Mouse (Mus musculus): ENCODE results near the gene Atg10. TPM values are rescaled to one million over a fixed set of nuclear protein-coding genes. Genes with fewer than 3 reads are reported as not detected.

The Atg10 gene
- total RNA-seq, 1 experiment = 2.6 TPM

DNA sequence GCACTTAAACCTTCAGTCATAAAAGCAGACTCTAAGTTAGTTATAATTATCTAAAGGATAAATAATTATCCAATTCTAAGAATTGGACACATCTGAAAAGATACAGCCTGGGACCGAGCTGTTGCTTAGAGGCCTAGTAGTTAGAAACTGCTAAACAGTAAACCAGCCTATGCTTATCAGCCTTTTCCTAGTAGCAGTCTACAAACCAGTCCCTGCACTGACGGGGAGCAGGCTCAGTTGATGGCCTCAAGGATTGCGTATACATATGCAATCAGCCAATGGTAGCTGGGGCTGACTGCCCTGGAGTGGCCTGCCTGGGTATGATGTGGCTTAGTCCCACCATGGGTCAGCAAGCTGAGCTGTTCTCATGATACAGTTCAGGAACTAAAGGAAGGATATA is 39.5 kb downstream of the Atg10 start:
- Histone ChIP-seq H3K9ac (ENCODE audit: insufficient read depth, low read depth, low read length, poor library complexity, severe bottlenecking) (no peak overlapping the region), H3K4me3 (ENCODE audit: insufficient read depth in 1 of 2, low read depth in 1 of 2, low read length in 2 of 2, poor library complexity in 1 of 2, severe bottlenecking in 1 of 2) (no peak overlapping the region), H3K4me1 (ENCODE audit: control insufficient read depth in 2 of 2, insufficient read depth in 2 of 2, low read length in 2 of 2, poor library complexity in 1 of 2) (peaks cover 1 to 2% of the 10 kb centered on the region in 2 experiments; a peak in 2 of 4 replicates), H3K27ac (ENCODE audit: insufficient read depth, low read depth, low read length, poor library complexity, severe bottlenecking) (no peak overlapping the region), H3K9me3 (ENCODE audit: control insufficient read depth, insufficient read depth, low read depth, low read length) (no peaks in the 10 kb centered on the region), H3K36me3 (ENCODE audit: control insufficient read depth, insufficient read depth, low read length, poor library complexity, severe bottlenecking) (no peaks in the 10 kb centered on the region)
- in situ Hi-C loops (cut with MboI; ENCODE audit: low sequenced_read_pairs in 2 of 2, unreplicated experiment in 2 of 2) = no loop called here
- DNase-seq (ENCODE audit: low read depth, low spot score) = no peak
- TF ChIP-seq CHD2 (IDR thresholded peaks at IDR 0.05; ENCODE audit: low read depth, low read length) (no peak), ZC3H11A (IDR thresholded peaks at IDR 0.05; ENCODE audit: borderline replicate concordance, low read depth, low read length) (no peak), MAFK (IDR thresholded peaks at IDR 0.05; ENCODE audit: insufficient read depth, low read depth, low read length) (no peak), HCFC1 (IDR thresholded peaks at IDR 0.05; ENCODE audit: borderline replicate concordance, insufficient read depth, low read length) (no peak), ZNF384 (IDR thresholded peaks at IDR 0.05; ENCODE audit: low read depth, low read length) (no peak)

DNA sequence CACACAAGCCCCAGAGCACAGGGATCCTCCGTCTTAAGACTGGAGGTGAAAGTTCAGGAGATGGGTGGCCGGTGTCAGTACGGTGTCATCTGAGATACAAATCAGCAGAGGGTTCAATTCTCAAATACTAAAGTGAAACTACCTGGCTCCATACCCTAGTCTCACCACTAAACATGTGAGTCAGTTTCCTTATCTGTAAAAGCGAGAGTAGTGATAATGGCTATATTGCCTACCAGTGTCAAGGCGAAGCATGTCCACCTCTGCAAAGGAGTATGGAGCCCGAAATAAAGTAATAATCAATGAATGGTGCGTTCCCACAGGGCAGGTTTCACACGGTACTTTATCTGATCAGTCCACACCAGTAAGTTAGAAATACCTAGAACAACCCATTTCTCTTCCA is 43.4 kb downstream of the Atg10 start:
- TF ChIP-seq CHD2 (IDR thresholded peaks at IDR 0.05; ENCODE audit: low read depth, low read length) (no peak), MAFK (IDR thresholded peaks at IDR 0.05; ENCODE audit: insufficient read depth, low read depth, low read length) (no peak), HCFC1 (IDR thresholded peaks at IDR 0.05; ENCODE audit: borderline replicate concordance, insufficient read depth, low read length) (no peak), ZNF384 (IDR thresholded peaks at IDR 0.05; ENCODE audit: low read depth, low read length) (no peak), ZC3H11A (IDR thresholded peaks at IDR 0.05; ENCODE audit: borderline replicate concordance, low read depth, low read length) (no peak)
- in situ Hi-C loops (cut with MboI; ENCODE audit: low sequenced_read_pairs in 2 of 2, unreplicated experiment in 2 of 2) = no loop called here
- no peak for DNase-seq (ENCODE audit: low read depth, low spot score)
- Histone ChIP-seq H3K36me3 (ENCODE audit: control insufficient read depth, insufficient read depth, low read length, poor library complexity, severe bottlenecking) (no peaks in the 10 kb centered on the region), H3K4me1 (ENCODE audit: control insufficient read depth in 2 of 2, insufficient read depth in 2 of 2, low read length in 2 of 2, poor library complexity in 1 of 2) (peaks cover 5 to 11% of the 10 kb centered on the region in 2 experiments; a peak in 3 of 4 replicates), H3K4me3 (ENCODE audit: insufficient read depth in 1 of 2, low read depth in 1 of 2, low read length in 2 of 2, poor library complexity in 1 of 2, severe bottlenecking in 1 of 2) (no peak overlapping the region), H3K9me3 (ENCODE audit: control insufficient read depth, insufficient read depth, low read depth, low read length) (no peaks in the 10 kb centered on the region), H3K27ac (ENCODE audit: insufficient read depth, low read depth, low read length, poor library complexity, severe bottlenecking) (no peak overlapping the region), H3K9ac (ENCODE audit: insufficient read depth, low read depth, low read length, poor library complexity, severe bottlenecking) (no peak overlapping the region)

DNA sequence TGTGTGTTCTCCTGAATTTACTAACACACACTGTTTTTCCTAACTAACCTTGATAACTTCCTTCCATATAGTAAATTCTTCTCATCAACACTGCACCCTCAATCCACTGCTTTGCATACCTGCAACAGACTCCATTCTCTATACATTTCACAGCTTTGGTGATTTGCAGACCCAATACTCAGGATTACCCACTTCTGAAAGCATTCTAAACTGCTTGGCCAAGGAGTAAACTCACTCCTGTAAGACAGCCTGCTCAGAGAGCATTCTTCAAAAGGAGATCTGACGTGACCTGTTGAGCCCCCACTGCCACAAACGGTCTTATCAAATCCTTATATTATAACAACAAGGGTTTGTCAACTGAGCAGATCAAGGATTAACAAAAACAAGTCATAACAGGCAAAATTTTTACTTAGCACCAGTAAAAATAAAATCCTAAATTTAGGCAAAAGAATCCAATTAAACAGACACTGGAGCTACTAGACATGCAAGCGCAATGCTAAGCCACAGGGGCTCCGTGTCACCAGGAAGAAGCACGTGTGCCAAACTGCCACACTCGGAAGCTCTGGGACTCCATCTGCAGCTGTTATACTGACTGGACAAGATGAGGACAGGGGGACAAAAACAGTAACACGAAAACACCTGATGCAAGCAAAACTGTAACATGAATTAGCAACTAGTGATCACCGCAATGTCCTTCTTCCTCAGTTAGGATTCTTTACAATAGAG is 44.4 kb downstream of the Atg10 start:
- no peaks in the 10 kb centered on the region for H3K36me3 ChIP-seq (ENCODE audit: control insufficient read depth, insufficient read depth, low read length, poor library complexity, severe bottlenecking)
- H3K4me1 ChIP-seq (ENCODE audit: control insufficient read depth in 2 of 2, insufficient read depth in 2 of 2, low read length in 2 of 2, poor library complexity in 1 of 2) = peaks cover 5 to 12% of the 10 kb centered on the region in 2 experiments; a peak in 3 of 4 replicates
- no peak overlapping the region for H3K4me3 ChIP-seq (ENCODE audit: insufficient read depth in 1 of 2, low read depth in 1 of 2, low read length in 2 of 2, poor library complexity in 1 of 2, severe bottlenecking in 1 of 2)
- in situ Hi-C loops (cut with MboI; ENCODE audit: low sequenced_read_pairs in 2 of 2, unreplicated experiment in 2 of 2) = no loop called here
- no peak overlapping the region for H3K27ac ChIP-seq (ENCODE audit: insufficient read depth, low read depth, low read length, poor library complexity, severe bottlenecking)
- no peak overlapping the region for H3K9ac ChIP-seq (ENCODE audit: insufficient read depth, low read depth, low read length, poor library complexity, severe bottlenecking)
- no peaks in the 10 kb centered on the region for H3K9me3 ChIP-seq (ENCODE audit: control insufficient read depth, insufficient read depth, low read depth, low read length)
- DNase-seq (ENCODE audit: low read depth, low spot score) = no peak
- TF ChIP-seq MAFK (IDR thresholded peaks at IDR 0.05; ENCODE audit: insufficient read depth, low read depth, low read length) (no peak), HCFC1 (IDR thresholded peaks at IDR 0.05; ENCODE audit: borderline replicate concordance, insufficient read depth, low read length) (no peak), ZC3H11A (IDR thresholded peaks at IDR 0.05; ENCODE audit: borderline replicate concordance, low read depth, low read length) (no peak), ZNF384 (IDR thresholded peaks at IDR 0.05; ENCODE audit: low read depth, low read length) (no peak), CHD2 (IDR thresholded peaks at IDR 0.05; ENCODE audit: low read depth, low read length) (no peak)

DNA sequence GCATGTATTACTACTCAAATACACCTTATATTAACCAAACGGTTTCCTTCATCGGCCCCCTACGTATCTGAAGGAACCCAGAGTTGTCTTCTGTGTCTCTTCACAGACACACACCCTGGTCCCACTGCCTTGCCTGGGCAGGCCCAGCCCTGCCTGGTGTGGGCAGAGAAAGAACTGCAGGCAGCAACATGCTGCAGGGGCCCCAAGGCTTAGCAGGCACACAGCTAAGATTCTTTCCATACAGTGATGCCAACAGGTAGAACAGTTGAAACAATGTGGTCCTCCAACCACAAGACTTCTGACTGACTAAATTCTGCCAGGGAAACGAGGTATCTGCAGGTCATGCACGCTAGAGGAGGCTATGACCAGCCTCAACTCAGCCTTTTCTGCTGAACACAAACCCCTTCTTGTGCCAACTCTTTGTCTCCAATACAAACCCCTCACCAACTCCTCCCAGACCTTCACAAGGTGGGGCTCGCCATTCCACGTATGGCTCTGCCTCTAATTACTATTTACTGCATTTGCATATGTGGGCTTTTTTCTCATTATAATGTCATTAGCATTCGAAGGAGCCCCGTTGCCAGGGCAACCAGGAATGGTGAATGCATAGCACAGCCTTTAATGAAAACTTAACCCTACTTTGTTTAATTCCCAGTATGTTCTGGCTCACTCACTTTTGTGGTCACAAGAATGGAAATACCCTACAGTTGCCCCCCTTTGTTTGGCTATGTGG is 45.2 kb downstream of the Atg10 start:
- in situ Hi-C loops (cut with MboI; ENCODE audit: low sequenced_read_pairs in 2 of 2, unreplicated experiment in 2 of 2) = no loop called here
- Histone ChIP-seq H3K36me3 (ENCODE audit: control insufficient read depth, insufficient read depth, low read length, poor library complexity, severe bottlenecking) (no peaks in the 10 kb centered on the region), H3K27ac (ENCODE audit: insufficient read depth, low read depth, low read length, poor library complexity, severe bottlenecking) (no peak overlapping the region), H3K9ac (ENCODE audit: insufficient read depth, low read depth, low read length, poor library complexity, severe bottlenecking) (no peak overlapping the region), H3K9me3 (ENCODE audit: control insufficient read depth, insufficient read depth, low read depth, low read length) (no peaks in the 10 kb centered on the region), H3K4me3 (ENCODE audit: insufficient read depth in 1 of 2, low read depth in 1 of 2, low read length in 2 of 2, poor library complexity in 1 of 2, severe bottlenecking in 1 of 2) (no peak overlapping the region), H3K4me1 (ENCODE audit: control insufficient read depth in 2 of 2, insufficient read depth in 2 of 2, low read length in 2 of 2, poor library complexity in 1 of 2) (peaks cover 5 to 12% of the 10 kb centered on the region in 2 experiments; a peak in 3 of 4 replicates)
- DNase-seq (ENCODE audit: low read depth, low spot score) = no peak
- TF ChIP-seq CHD2 (IDR thresholded peaks at IDR 0.05; ENCODE audit: low read depth, low read length) (no peak), MAFK (IDR thresholded peaks at IDR 0.05; ENCODE audit: insufficient read depth, low read depth, low read length) (no peak), ZC3H11A (IDR thresholded peaks at IDR 0.05; ENCODE audit: borderline replicate concordance, low read depth, low read length) (no peak), ZNF384 (IDR thresholded peaks at IDR 0.05; ENCODE audit: low read depth, low read length) (no peak), HCFC1 (IDR thresholded peaks at IDR 0.05; ENCODE audit: borderline replicate concordance, insufficient read depth, low read length) (no peak)

All from ES-E14 (cell line).